In genomic region chr2:165275124-165275640, GRCm38 (mm10) we compare ENCODE assay signal across 8 mouse cellular contexts. TPM values are rescaled to one million over a fixed set of nuclear protein-coding genes. Genes with fewer than 3 reads are reported as not detected.
DNase-seq lines count a peak whose midpoint lies in the region; ATAC-seq and TF ChIP-seq lines count a peak whose summit lies in the region.

No protein-coding gene starts in this region.

- DNase-seq in cerebellum, adult 2 months: peak in 1 of 2 experiments; percentile 19
- no peak for DNase-seq in cerebellum, adult 11 months
- DNase-seq in embryo, embryonic 10 days (ENCODE audit: low spot score): peak; percentile 27
- DNase-seq in hindbrain, embryonic 11.5 days (ENCODE audit: low spot score): peak; percentile 36
- peak; percentile 64 for DNase-seq in midbrain, embryonic 14.5 days
- no peak for DNase-seq in layer of hippocampus, adult 18-20 months (ENCODE audit: low spot score in 2 of 2)
- no peak for DNase-seq in urinary bladder, postnatal 10 days (ENCODE audit: low spot score)
- no peak for DNase-seq in thymus, adult 2 months

- no peak overlapping the region for H3K4me3 ChIP-seq in cerebellum, adult 2 months (replicated peaks; ENCODE audit: insufficient read depth, low read depth, low read length)
- H3K4me3 ChIP-seq in hindbrain, embryonic 11.5 days (ENCODE audit: low read depth, low read length): no peak overlapping the region
- H3K4me3 ChIP-seq in midbrain, embryonic 14.5 days (replicated peaks; ENCODE audit: low read depth, low read length): no peak overlapping the region
- H3K4me3 ChIP-seq in thymus, adult 2 months (ENCODE audit: control insufficient read depth, insufficient read depth, low read length): no peak overlapping the region

- H3K27ac ChIP-seq in cerebellum, adult 2 months (ENCODE audit: insufficient read depth, low read length): no peak overlapping the region
- H3K27ac ChIP-seq in hindbrain, embryonic 11.5 days (ENCODE audit: low read depth, low read length): peak overlapping the region; percentile 37; the same call in 1 of the 2 replicates
- H3K27ac ChIP-seq in midbrain, embryonic 14.5 days (replicated peaks; ENCODE audit: low read depth, low read length): peak overlapping the region; percentile 78
- no peak overlapping the region for H3K27ac ChIP-seq in thymus, adult 2 months (ENCODE audit: control insufficient read depth, insufficient read depth, low read length)

- 0 out of 2 replicates have a peak, but pooled peaks have one; percentile 12 for TF ChIP-seq POLR2A in cerebellum, adult 2 months (IDR thresholded peaks at IDR 0.05; ENCODE audit: borderline replicate concordance, insufficient read depth, low read length)
- TF ChIP-seq POLR2A in thymus, adult 2 months (IDR thresholded peaks at IDR 0.05; ENCODE audit: control insufficient read depth, extremely low read depth, insufficient read depth, low read length, poor library complexity): no peak

- WGBS in cerebellum, adult 2 months: 30% methylated on average over 8 of the region's 8 CpGs
- 41% methylated on average over 8 of the region's 8 CpGs for WGBS in hindbrain, embryonic 11.5 days
- 30% methylated on average over 8 of the region's 8 CpGs for WGBS in midbrain, embryonic 14.5 days
- WGBS in thymus, adult 2 months: 85% methylated on average over 8 of the region's 8 CpGs

- ATAC-seq in hindbrain, embryonic 11.5 days (ENCODE audit: low FRiP score): peak; percentile 60
- peak; percentile 55 for ATAC-seq in midbrain, embryonic 14.5 days (ENCODE audit: low FRiP score, low TSS enrichment)

- no peak for TF ChIP-seq CTCF in cerebellum, adult 2 months (IDR thresholded peaks at IDR 0.05; ENCODE audit: borderline replicate concordance, insufficient read depth, low read depth, low read length)
- TF ChIP-seq CTCF in thymus, adult 2 months (IDR thresholded peaks at IDR 0.05; ENCODE audit: borderline replicate concordance, control insufficient read depth, extremely low read depth, insufficient read depth, low read length, poor library complexity): no peak

- no peaks in the 10 kb centered on the region for H3K36me3 ChIP-seq in hindbrain, embryonic 11.5 days (ENCODE audit: control insufficient read depth, insufficient read depth, low read length)
- H3K36me3 ChIP-seq in midbrain, embryonic 14.5 days (ENCODE audit: control insufficient read depth, insufficient read depth, low read length): peaks cover 18% of the 10 kb centered on the region
- no peaks in the 10 kb centered on the region for H3K36me3 ChIP-seq in thymus, adult 2 months (ENCODE audit: control insufficient read depth, insufficient read depth, low read length)

- H3K4me1 ChIP-seq in cerebellum, adult 2 months (ENCODE audit: control insufficient read depth, insufficient read depth, low read length): peaks cover 35% of the 10 kb centered on the region
- peaks cover 5% of the 10 kb centered on the region; the same call in 1 of the 2 replicates for H3K4me1 ChIP-seq in hindbrain, embryonic 11.5 days (replicated peaks; ENCODE audit: control insufficient read depth, insufficient read depth, low read length)
- H3K4me1 ChIP-seq in midbrain, embryonic 14.5 days (ENCODE audit: control insufficient read depth, insufficient read depth, low read length): peaks cover 57% of the 10 kb centered on the region
- H3K4me1 ChIP-seq in thymus, adult 2 months (replicated peaks; ENCODE audit: control insufficient read depth, insufficient read depth, low read length): no peaks in the 10 kb centered on the region

- no peaks in the 10 kb centered on the region for H3K27me3 ChIP-seq in cerebellum, adult 2 months (ENCODE audit: control insufficient read depth, insufficient read depth, low read length)
- H3K27me3 ChIP-seq in hindbrain, embryonic 11.5 days (ENCODE audit: control insufficient read depth, insufficient read depth, low read length): no peaks in the 10 kb centered on the region
- no peaks in the 10 kb centered on the region for H3K27me3 ChIP-seq in midbrain, embryonic 14.5 days (ENCODE audit: control insufficient read depth, insufficient read depth, low read length)
- no peaks in the 10 kb centered on the region for H3K27me3 ChIP-seq in thymus, adult 2 months (ENCODE audit: control insufficient read depth, insufficient read depth, low read length)

- H3K4me2 ChIP-seq in hindbrain, embryonic 11.5 days (replicated peaks; ENCODE audit: low read depth, low read length): no peak overlapping the region
- H3K4me2 ChIP-seq in midbrain, embryonic 14.5 days (ENCODE audit: low read length): no peak overlapping the region

- no peaks in the 10 kb centered on the region for H3K9me3 ChIP-seq in hindbrain, embryonic 11.5 days (ENCODE audit: control insufficient read depth, low read length)
- H3K9me3 ChIP-seq in midbrain, embryonic 14.5 days (ENCODE audit: control insufficient read depth, low read length): no peaks in the 10 kb centered on the region

- no peak overlapping the region for H3K9ac ChIP-seq in hindbrain, embryonic 11.5 days (ENCODE audit: low read depth, low read length)
- peak overlapping the region; percentile 29; the same call in 1 of the 2 replicates for H3K9ac ChIP-seq in midbrain, embryonic 14.5 days (replicated peaks; ENCODE audit: low read length)

RNA-seq across cellular contexts. Expression of gene Slc35c2, which starts 12.5 kb away (rescaled TPM):
- polyA plus RNA-seq in cerebellum, adult 2 months (2012; rRNA removed): 78.2 and 84.0 TPM in 2 replicates
- polyA plus RNA-seq in hindbrain, embryonic 11.5 days (2014; fragmentation: Nextera tagmentation; extraction: Ambion mirVana): 45.8 and 51.0 TPM in 2 replicates
- 60.8 and 65.2 TPM in 2 replicates for polyA plus RNA-seq in midbrain, embryonic 14.5 days (2014; fragmentation: Nextera tagmentation; extraction: Ambion mirVana)
- 100 to 1,000 TPM in 1 of 2 experiments, 10 to 100 TPM in 1; 96.3 to 101 TPM for total RNA-seq in layer of hippocampus, adult 18-20 months (2021)
- polyA plus RNA-seq in thymus, adult 2 months (2012; rRNA removed): 78.7 and 82.3 TPM in 2 replicates

RNA-seq across cellular contexts. Expression of gene Cdh22, which starts 40.5 kb away (rescaled TPM):
- polyA plus RNA-seq in cerebellum, adult 2 months (2012; rRNA removed): 51.9 and 56.3 TPM in 2 replicates
- 4.6 and 5.6 TPM in 2 replicates for polyA plus RNA-seq in hindbrain, embryonic 11.5 days (2014; fragmentation: Nextera tagmentation; extraction: Ambion mirVana)
- polyA plus RNA-seq in midbrain, embryonic 14.5 days (2014; fragmentation: Nextera tagmentation; extraction: Ambion mirVana): 15.8 and 18.4 TPM in 2 replicates
- total RNA-seq in layer of hippocampus, adult 18-20 months (2021): 10 to 100 TPM; 14.3 to 23.1 TPM
- polyA plus RNA-seq in thymus, adult 2 months (2012; rRNA removed): 1.2 and 1.3 TPM in 2 replicates

RNA-seq across cellular contexts. Expression of gene Elmo2, which starts 51.1 kb away (rescaled TPM):
- 187 and 208 TPM in 2 replicates for polyA plus RNA-seq in cerebellum, adult 2 months (2012; rRNA removed)
- polyA plus RNA-seq in hindbrain, embryonic 11.5 days (2014; fragmentation: Nextera tagmentation; extraction: Ambion mirVana): 76.7 and 78.5 TPM in 2 replicates
- 92.3 and 109 TPM in 2 replicates for polyA plus RNA-seq in midbrain, embryonic 14.5 days (2014; fragmentation: Nextera tagmentation; extraction: Ambion mirVana)
- total RNA-seq in layer of hippocampus, adult 18-20 months (2021): 100 to 1,000 TPM; 174 to 179 TPM
- 95.0 and 106 TPM in 2 replicates for polyA plus RNA-seq in thymus, adult 2 months (2012; rRNA removed)

Comparison
In these comparisons a context has a peak if more than half of its experiments do, and no peak if none do; other contexts are left out.
1. DNase-seq: peak in embryo, embryonic 10 days (single experiment), hindbrain, embryonic 11.5 days (single experiment) and midbrain, embryonic 14.5 days (single experiment); none in cerebellum, adult 11 months (single experiment), layer of hippocampus, adult 18-20 months (0 of 2), urinary bladder, postnatal 10 days (single experiment) and thymus, adult 2 months (single experiment).
2. H3K27ac ChIP-seq: peak in hindbrain, embryonic 11.5 days (single experiment) and midbrain, embryonic 14.5 days (single experiment); none in cerebellum, adult 2 months (single experiment) and thymus, adult 2 months (single experiment).